Mouse (Mus musculus) C2C12 (cell line): ENCODE measurements around the gene Vamp3. TPM values are rescaled to one million over a fixed set of nuclear protein-coding genes. Genes with fewer than 3 reads are reported as not detected.

ENCODE experiments used
- H3K27me3 ChIP-seq: one replicate; pipeline ENCODE4 v1.6.1; 2011; ENCODE audit not compliant: control insufficient read depth, insufficient read depth, insufficient read length
- H3K36me3 ChIP-seq: one replicate; pipeline ENCODE4 v1.6.1; 2011; ENCODE audit not compliant: control insufficient read depth, insufficient read depth
- H3K4me3 ChIP-seq: one replicate; pipeline ENCODE4 v1.5.1; 2011; ENCODE audit warnings: mild to moderate bottlenecking, control low read depth; ENCODE audit not compliant: poor library complexity, insufficient read depth, severe bottlenecking
- H3K79me2 ChIP-seq: one replicate; pipeline ENCODE4 v1.6.1; 2011; ENCODE audit not compliant: control insufficient read depth, insufficient read depth
- H3K79me3 ChIP-seq: one replicate; pipeline ENCODE4 v1.6.1; 2011; ENCODE audit warnings: low read depth, control low read depth
- H3ac ChIP-seq: one replicate; pipeline ENCODE3; 2011; ENCODE audit warnings: low read depth; ENCODE audit not compliant: control insufficient read depth, insufficient read length
- FOSL1 ChIP-seq: IDR thresholded peaks from one replicate; pipeline ENCODE4 v1.8.0; 2011; ENCODE audit warnings: mild to moderate bottlenecking, low read length; ENCODE audit not compliant: poor library complexity, insufficient read depth, severe bottlenecking
- MAX ChIP-seq: IDR thresholded peaks from one replicate; pipeline ENCODE4 v1.6.1; 2011; ENCODE audit warnings: mild to moderate bottlenecking, control low read depth
- polyA plus RNA-seq: library from polyadenylated mRNA; unstranded; fragments of >200 nt; fragmentation: generic; extraction: Trizol; gene quantifications from one replicate; pipeline ENCODE4 v1.2.1, GENCODE M21; 2012; ENCODE audit warnings: missing spikeins

The Vamp3 gene
- polyA plus RNA-seq, 1 experiment: 40.4 TPM

- Histone ChIP-seq H3K79me2 (no peaks in the 10 kb centered on the region), H3K4me3 (no peak overlapping the region), H3K79me3 (no peaks in the 10 kb centered on the region), H3ac (no peak overlapping the region), H3K36me3 (no peaks in the 10 kb centered on the region), H3K27me3 (no peaks in the 10 kb centered on the region)
- no peak for TF ChIP-seq MAX
- no peak for TF ChIP-seq FOSL1
These were observed 59.1 kb downstream of the Vamp3 start for GRCm38 (mm10) chr4:150998626-150999025.

Other genes starting within 250 kb of the Vamp3 start
- gene Errfi1, start 204.0 kb downstream of the Vamp3 start, polyA plus RNA-seq: 111 TPM
- gene Park7, start 143.5 kb downstream of the Vamp3 start, polyA plus RNA-seq: 323 TPM
- gene Tnfrsf9, start 143.4 kb downstream of the Vamp3 start, polyA plus RNA-seq: 0.08 TPM
- gene Uts2, start 60.9 kb downstream of the Vamp3 start, polyA plus RNA-seq: not detected
- 1.6 TPM for gene Per3, start 13.3 kb downstream of the Vamp3 start, polyA plus RNA-seq
- not detected for gene Gm13090, start 31.6 kb upstream of the Vamp3 start, polyA plus RNA-seq